Mouse (Mus musculus) E14TG2a.4 (cell line): ENCODE measurements around the gene Rapgef3.

ENCODE experiments used
- H3K27me3 ChIP-seq: 2 replicates; pipeline ENCODE4 v1.6.1; 2014; ENCODE audit warnings: low read length, control low read depth; ENCODE audit not compliant: insufficient read depth
- H3K36me3 ChIP-seq: 2 replicates; pipeline ENCODE4 v1.6.1; 2014; ENCODE audit warnings: low read length, control low read depth; ENCODE audit not compliant: insufficient read depth
- H3K4me1 ChIP-seq: replicated peaks from 2 replicates; pipeline ENCODE4 v1.6.1; 2014; ENCODE audit warnings: low read depth, low read length, control low read depth
- H3K4me3 ChIP-seq: replicated peaks from 2 replicates; pipeline ENCODE4 v1.5.1; 2014; ENCODE audit warnings: mild to moderate bottlenecking, low read length
- H3K9me3 ChIP-seq: 2 replicates; pipeline ENCODE4 v1.6.1; 2014; ENCODE audit warnings: low read length, control low read depth
- CTCF ChIP-seq: conservative IDR thresholded peaks from 2 replicates; pipeline ENCODE4 v1.5.1; 2014; ENCODE audit warnings: low read length
- NANOG ChIP-seq: IDR thresholded peaks from 2 replicates; pipeline ENCODE4 v1.6.1; 2014; ENCODE audit warnings: borderline replicate concordance, low read length, mixed read lengths
- POU5F1 ChIP-seq: IDR thresholded peaks from 2 replicates; pipeline ENCODE4 v1.6.1; 2014; ENCODE audit warnings: low read length, borderline replicate concordance

The Rapgef3 gene

GRCm38 (mm10) chr15:97810399-97810798, 42.6 kb upstream of the Rapgef3 start:
- Histone ChIP-seq H3K36me3 (no peaks in the 10 kb centered on the region), H3K4me1 (peaks cover 72% of the 10 kb centered on the region), H3K4me3 (no peak overlapping the region), H3K27me3 (peaks cover 70% of the 10 kb centered on the region), H3K9me3 (no peaks in the 10 kb centered on the region)
- TF ChIP-seq POU5F1, result no peak

- TF ChIP-seq NANOG, result no peak
- TF ChIP-seq CTCF, result no peak
- TF ChIP-seq POU5F1, result no peak
- no peak overlapping the region for H3K4me3 ChIP-seq
These were observed 42.2 kb upstream of the Rapgef3 start for GRCm38 (mm10) chr15:97809942-97810341.

GRCm38 (mm10) chr15:97809206-97809605, 41.4 kb upstream of the Rapgef3 start:
- H3K9me3 ChIP-seq, result no peaks in the 10 kb centered on the region
- peaks cover 61% of the 10 kb centered on the region for H3K27me3 ChIP-seq
- TF ChIP-seq NANOG (no peak), CTCF (no peak), POU5F1 (no peak)
- H3K4me3 ChIP-seq, result peak overlapping the region; percentile 60
- H3K36me3 ChIP-seq, result no peaks in the 10 kb centered on the region
- peaks cover 66% of the 10 kb centered on the region for H3K4me1 ChIP-seq

More at GRCm38 (mm10) chr15:97809942-97810341, 42.2 kb upstream of the Rapgef3 start:
- Histone ChIP-seq H3K36me3 (no peaks in the 10 kb centered on the region), H3K27me3 (peaks cover 66% of the 10 kb centered on the region), H3K4me1 (peaks cover 72% of the 10 kb centered on the region), H3K9me3 (no peaks in the 10 kb centered on the region)

- peaks cover 60% of the 10 kb centered on the region for H3K4me1 ChIP-seq
These were observed 40.8 kb upstream of the Rapgef3 start for GRCm38 (mm10) chr15:97808532-97808931.

GRCm38 (mm10) chr15:97807867-97808266, 40.1 kb upstream of the Rapgef3 start:
- H3K27me3 ChIP-seq, result peaks cover 61% of the 10 kb centered on the region
- H3K4me3 ChIP-seq, result peak overlapping the region; percentile 60
- no peaks in the 10 kb centered on the region for H3K9me3 ChIP-seq
- no peaks in the 10 kb centered on the region for H3K36me3 ChIP-seq
- peaks cover 56% of the 10 kb centered on the region for H3K4me1 ChIP-seq
- no peak for TF ChIP-seq NANOG
- no peak for TF ChIP-seq CTCF
- TF ChIP-seq POU5F1, result no peak

More at GRCm38 (mm10) chr15:97808532-97808931, 40.8 kb upstream of the Rapgef3 start:
- H3K4me3 ChIP-seq, result peak overlapping the region; percentile 60
- H3K9me3 ChIP-seq, result no peaks in the 10 kb centered on the region
- TF ChIP-seq NANOG, result no peak
- no peak for TF ChIP-seq CTCF
- TF ChIP-seq POU5F1, result no peak
- peaks cover 61% of the 10 kb centered on the region for H3K27me3 ChIP-seq
- H3K36me3 ChIP-seq, result no peaks in the 10 kb centered on the region

GRCm38 (mm10) chr15:97802575-97802974, 34.8 kb upstream of the Rapgef3 start:
- Histone ChIP-seq H3K36me3 (no peaks in the 10 kb centered on the region), H3K27me3 (peaks cover 52% of the 10 kb centered on the region), H3K4me1 (peaks cover 47% of the 10 kb centered on the region), H3K4me3 (peak overlapping the region; percentile 70), H3K9me3 (no peaks in the 10 kb centered on the region)
- TF ChIP-seq CTCF (no peak), POU5F1 (no peak), NANOG (no peak)

GRCm38 (mm10) chr15:97801811-97802210, 34.0 kb upstream of the Rapgef3 start:
- H3K27me3 ChIP-seq, result peaks cover 53% of the 10 kb centered on the region
- TF ChIP-seq POU5F1, result no peak
- no peak for TF ChIP-seq NANOG
- no peak for TF ChIP-seq CTCF

GRCm38 (mm10) chr15:97800853-97801252, 33.1 kb upstream of the Rapgef3 start:
- Histone ChIP-seq H3K4me3 (peak overlapping the region; percentile 51; the same call in 1 of the 2 replicates), H3K27me3 (peaks cover 46% of the 10 kb centered on the region), H3K9me3 (no peaks in the 10 kb centered on the region), H3K4me1 (peaks cover 34% of the 10 kb centered on the region), H3K36me3 (no peaks in the 10 kb centered on the region)
- TF ChIP-seq CTCF (no peak), NANOG (no peak), POU5F1 (no peak)

More at GRCm38 (mm10) chr15:97801811-97802210, 34.0 kb upstream of the Rapgef3 start:
- Histone ChIP-seq H3K4me1 (peaks cover 39% of the 10 kb centered on the region), H3K36me3 (no peaks in the 10 kb centered on the region), H3K4me3 (peak overlapping the region; percentile 70; the same call in 1 of the 2 replicates), H3K9me3 (no peaks in the 10 kb centered on the region)

- peaks cover 46% of the 10 kb centered on the region for H3K27me3 ChIP-seq
- H3K36me3 ChIP-seq, result no peaks in the 10 kb centered on the region
- H3K4me1 ChIP-seq, result peaks cover 38% of the 10 kb centered on the region
- H3K9me3 ChIP-seq, result no peaks in the 10 kb centered on the region
- TF ChIP-seq CTCF (no peak), NANOG (no peak), POU5F1 (no peak)
- no peak overlapping the region for H3K4me3 ChIP-seq
These were observed 31.7 kb upstream of the Rapgef3 start for GRCm38 (mm10) chr15:97799446-97799845.
